Mouse (Mus musculus): ENCODE results near the gene Dffa. TPM values are rescaled to one million over a fixed set of nuclear protein-coding genes. Genes with fewer than 3 reads are reported as not detected.

Gene Dffa
- total and polyA plus RNA-seq, 3 experiments = 12.6 to 23.1 (median 12.7) TPM

DNA sequence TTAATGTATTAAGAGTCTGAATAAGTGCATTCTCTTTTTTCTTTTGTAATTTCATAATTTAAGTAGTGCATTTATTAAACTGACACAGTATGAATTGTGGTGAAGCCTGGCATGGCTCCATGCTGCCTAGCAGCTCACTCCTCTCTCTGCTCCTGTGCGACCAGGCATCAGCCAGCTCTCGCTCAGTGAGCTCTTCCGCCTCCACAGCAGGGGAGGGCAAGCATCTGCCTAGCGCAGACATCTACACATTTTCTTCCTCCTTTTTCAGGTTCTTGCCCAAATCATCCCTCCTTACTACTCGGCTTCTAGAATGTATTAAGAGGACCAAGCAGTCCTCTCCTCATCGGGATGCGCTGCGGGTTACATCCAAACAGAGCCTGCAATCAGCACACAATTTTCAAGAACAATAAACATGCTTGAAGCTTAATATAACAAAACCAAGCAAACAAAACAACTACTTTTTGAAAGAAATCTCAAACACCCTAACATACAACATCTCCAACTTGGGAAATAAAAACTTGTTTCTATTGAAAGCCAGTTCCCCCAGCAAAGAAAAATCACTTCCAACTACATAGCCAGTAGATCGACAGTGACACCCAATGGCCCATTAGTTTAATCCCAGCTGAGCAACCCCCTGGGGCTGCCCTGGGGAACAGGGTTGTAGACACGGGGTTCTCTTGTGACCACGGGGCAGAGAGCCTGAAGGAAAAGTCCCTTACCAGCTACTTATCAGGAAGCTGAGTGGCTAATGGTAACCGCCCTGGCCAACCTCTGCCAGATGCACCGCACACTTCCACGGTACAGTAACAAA is 43.1 kb upstream of the Dffa start:
- no peak overlapping the region for H3K4me3 ChIP-seq (ENCODE audit: low read depth, low read length)
- peaks cover 83% of the 10 kb centered on the region for H3K36me3 ChIP-seq (replicated peaks)
- ATAC-seq (ENCODE audit: extremely low read depth, insufficient number of reproducible peaks, low FRiP score, poor library complexity, severe bottlenecking) (no peak), DNase-seq (ENCODE audit: low spot score) (no peak)
- H3K4me1 ChIP-seq (ENCODE audit: insufficient read depth, low read depth, low read length) = no peaks in the 10 kb centered on the region
- H3K27me3 ChIP-seq (ENCODE audit: insufficient read depth, low read length) = no peaks in the 10 kb centered on the region
- TF ChIP-seq GATA2 (IDR thresholded peaks at IDR 0.05; ENCODE audit: borderline replicate concordance, low read depth, low read length) (no peak), POLR2AphosphoS5 (IDR thresholded peaks at IDR 0.05; ENCODE audit: insufficient replicate concordance, low read depth, low read length) (no peak), TAL1 (conservative IDR thresholded peaks at IDR 0.05; ENCODE audit: low read depth, low read length) (no peak), GATA1 (IDR thresholded peaks at IDR 0.05; ENCODE audit: borderline replicate concordance, low read length) (no peak), CTCF (IDR thresholded peaks at IDR 0.05; ENCODE audit: low read depth, low read length) (no peak)
- H3K9me3 ChIP-seq (replicated peaks) = no peaks in the 10 kb centered on the region

DNA sequence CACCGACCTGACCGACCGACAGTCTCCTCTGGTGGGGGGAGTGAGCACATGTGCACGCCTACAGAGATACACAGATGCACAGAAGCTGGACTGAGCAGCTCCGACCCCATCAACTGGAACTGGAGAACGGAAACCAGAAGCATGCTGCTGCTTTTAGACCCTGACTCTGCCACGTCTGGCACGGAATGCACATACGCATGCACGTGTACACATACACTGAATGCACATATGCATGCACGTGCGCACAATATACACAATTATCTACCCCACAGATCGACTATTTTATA is 42.6 kb upstream of the Dffa start:
- no peaks in the 10 kb centered on the region for H3K27me3 ChIP-seq (ENCODE audit: insufficient read depth, low read length)
- ATAC-seq (ENCODE audit: extremely low read depth, insufficient number of reproducible peaks, low FRiP score, poor library complexity, severe bottlenecking) = no peak
- no peak overlapping the region for H3K4me3 ChIP-seq (ENCODE audit: low read depth, low read length)
- peaks cover 82% of the 10 kb centered on the region for H3K36me3 ChIP-seq (replicated peaks)
- H3K9me3 ChIP-seq (replicated peaks) = no peaks in the 10 kb centered on the region
- TF ChIP-seq POLR2AphosphoS5 (IDR thresholded peaks at IDR 0.05; ENCODE audit: insufficient replicate concordance, low read depth, low read length) (no peak), GATA1 (IDR thresholded peaks at IDR 0.05; ENCODE audit: borderline replicate concordance, low read length) (no peak), GATA2 (IDR thresholded peaks at IDR 0.05; ENCODE audit: borderline replicate concordance, low read depth, low read length) (no peak), TAL1 (conservative IDR thresholded peaks at IDR 0.05; ENCODE audit: low read depth, low read length) (no peak), CTCF (IDR thresholded peaks at IDR 0.05; ENCODE audit: low read depth, low read length) (no peak)
- no peak for DNase-seq (ENCODE audit: low spot score)
- H3K4me1 ChIP-seq (ENCODE audit: insufficient read depth, low read depth, low read length) = peaks cover 3% of the 10 kb centered on the region

DNA sequence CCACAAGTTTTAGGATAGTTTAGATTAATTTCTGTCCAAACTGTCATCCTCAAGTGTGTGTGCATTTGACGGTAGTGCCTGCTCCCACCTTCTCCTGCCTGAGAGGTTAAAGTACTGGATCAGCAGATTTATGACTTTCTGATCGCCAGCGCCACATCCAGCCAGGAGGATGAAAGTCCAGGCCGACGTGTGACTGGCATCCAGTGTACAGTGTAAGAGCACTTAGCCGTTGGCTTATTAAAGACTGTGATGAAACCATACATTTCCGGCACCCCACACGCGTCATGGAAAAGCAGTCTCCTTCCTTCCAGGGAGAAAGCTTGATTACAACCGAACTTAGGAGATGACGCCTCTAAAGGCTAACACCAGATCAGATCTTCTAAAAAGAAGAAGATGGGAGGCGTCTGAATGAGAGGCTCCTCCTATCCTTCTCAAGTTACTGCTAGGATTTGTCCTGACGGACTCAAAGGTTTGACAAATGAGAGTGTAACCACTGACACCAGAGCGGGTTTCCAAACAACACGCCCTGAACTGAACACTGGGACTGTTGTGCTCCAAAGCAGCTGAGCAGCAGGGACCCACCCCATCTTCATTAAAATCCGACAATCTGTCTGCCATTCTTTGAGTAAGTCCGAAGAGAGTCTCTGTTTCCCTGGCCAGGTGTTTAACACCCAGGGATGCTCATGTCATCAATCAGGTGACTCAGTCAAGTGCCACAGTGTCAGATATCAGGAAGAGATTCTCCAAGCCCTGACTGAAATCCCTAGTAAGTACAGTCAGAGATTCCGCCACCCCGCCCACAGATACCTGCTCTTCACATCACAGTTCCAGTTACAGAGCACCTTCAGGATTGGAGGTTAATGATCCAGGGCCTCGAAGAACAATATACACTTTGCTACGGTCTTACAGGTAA is 41.3 kb upstream of the Dffa start:
- Histone ChIP-seq H3K27me3 (ENCODE audit: insufficient read depth, low read length) (no peaks in the 10 kb centered on the region), H3K4me3 (ENCODE audit: low read depth, low read length) (no peak overlapping the region), H3K9me3 (replicated peaks) (no peaks in the 10 kb centered on the region), H3K36me3 (replicated peaks) (peaks cover 83% of the 10 kb centered on the region), H3K4me1 (ENCODE audit: insufficient read depth, low read depth, low read length) (peaks cover 16% of the 10 kb centered on the region)
- TF ChIP-seq GATA1 (IDR thresholded peaks at IDR 0.05; ENCODE audit: borderline replicate concordance, low read length) = no peak
- ATAC-seq (ENCODE audit: extremely low read depth, insufficient number of reproducible peaks, low FRiP score, poor library complexity, severe bottlenecking) = no peak
- DNase-seq (ENCODE audit: low spot score) = no peak

DNA sequence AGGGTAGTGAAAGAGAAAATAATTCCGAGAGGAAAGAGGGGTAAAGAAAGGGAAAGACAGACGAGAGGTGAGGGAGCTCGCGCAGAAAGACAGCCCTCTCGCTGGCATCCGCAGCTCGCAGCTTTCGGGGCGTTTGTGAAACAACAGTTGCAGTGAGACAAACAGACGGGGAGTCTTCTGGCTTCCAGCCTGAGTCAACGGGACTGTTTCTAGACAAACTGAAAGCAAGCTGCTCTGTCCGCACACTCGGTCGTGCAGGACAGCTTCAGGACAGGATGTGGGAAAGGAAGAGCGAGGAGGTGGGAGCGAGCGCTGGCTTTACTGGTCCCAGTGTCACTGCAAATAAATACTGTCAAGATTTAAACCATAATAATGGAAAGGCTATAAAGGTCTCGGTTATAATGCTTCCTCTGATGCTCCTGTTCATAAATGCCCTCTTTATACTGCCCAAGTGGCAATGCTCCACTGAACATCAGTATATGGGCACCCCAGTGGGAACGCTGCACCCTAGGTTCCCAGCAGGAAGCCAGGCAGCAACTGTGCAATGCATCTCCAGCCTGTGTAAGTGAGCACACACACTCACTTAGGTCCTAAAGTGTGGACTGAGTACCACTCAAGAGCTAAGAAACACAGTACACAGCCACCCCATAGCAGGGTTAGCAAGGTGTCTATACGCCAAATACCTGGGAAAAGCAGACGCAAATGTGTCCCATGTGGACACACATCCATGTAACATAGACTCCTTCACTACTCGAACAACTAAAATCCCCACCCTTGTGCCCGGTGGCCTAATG is 39.7 kb upstream of the Dffa start:
- peaks cover 16% of the 10 kb centered on the region for H3K4me1 ChIP-seq (ENCODE audit: insufficient read depth, low read depth, low read length)
- no peak for DNase-seq (ENCODE audit: low spot score)
- no peak overlapping the region for H3K4me3 ChIP-seq (ENCODE audit: low read depth, low read length)
- TF ChIP-seq POLR2AphosphoS5 (IDR thresholded peaks at IDR 0.05; ENCODE audit: insufficient replicate concordance, low read depth, low read length) (no peak), TAL1 (conservative IDR thresholded peaks at IDR 0.05; ENCODE audit: low read depth, low read length) (no peak)
- H3K9me3 ChIP-seq (replicated peaks) = no peaks in the 10 kb centered on the region
- H3K27me3 ChIP-seq (ENCODE audit: insufficient read depth, low read length) = no peaks in the 10 kb centered on the region
- no peak for ATAC-seq (ENCODE audit: extremely low read depth, insufficient number of reproducible peaks, low FRiP score, poor library complexity, severe bottlenecking)
- H3K36me3 ChIP-seq (replicated peaks) = peaks cover 82% of the 10 kb centered on the region

DNA sequence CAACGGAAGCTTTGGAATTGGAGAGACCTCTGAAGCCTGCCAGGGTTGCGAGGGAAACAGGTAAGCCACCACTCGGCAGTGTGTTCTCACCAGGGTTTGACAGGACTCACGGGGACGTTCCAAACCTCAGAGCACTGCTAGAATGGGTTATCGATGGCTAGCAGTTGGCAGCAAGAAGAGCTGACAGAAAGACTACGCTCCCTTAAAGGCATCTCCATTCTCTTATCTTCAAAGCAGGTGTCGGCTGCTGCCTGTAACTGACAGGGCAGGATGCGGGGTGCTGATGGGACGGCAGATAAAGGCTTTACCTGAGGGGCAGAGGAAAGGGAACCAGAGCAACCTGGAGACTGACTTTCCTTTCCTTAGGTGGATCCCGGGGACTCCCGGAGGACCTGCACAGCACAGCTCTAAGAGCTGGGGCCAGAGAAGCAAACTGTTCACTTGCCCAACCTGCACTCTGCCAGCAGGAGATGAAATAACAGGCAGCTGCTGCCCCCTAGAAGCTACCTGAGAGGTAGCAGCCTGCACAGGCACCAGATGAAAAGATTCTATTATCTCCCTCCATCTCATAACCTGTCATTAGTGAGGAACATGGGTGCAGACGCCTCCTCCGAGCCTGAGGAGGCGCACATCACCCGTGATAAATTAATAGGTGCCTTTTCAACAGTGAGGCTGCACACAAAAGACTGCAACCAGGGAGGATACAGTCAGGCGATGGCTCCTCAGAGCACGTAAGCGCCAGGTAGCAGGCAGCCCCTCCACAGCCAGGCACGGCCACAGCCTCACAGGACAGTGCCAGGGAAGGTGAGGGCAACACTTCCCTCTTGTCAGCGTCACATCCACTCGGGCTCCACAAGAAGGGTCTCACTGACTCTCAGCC is 37.0 kb upstream of the Dffa start:
- Histone ChIP-seq H3K27me3 (ENCODE audit: insufficient read depth, low read length) (no peaks in the 10 kb centered on the region), H3K4me1 (ENCODE audit: insufficient read depth, low read depth, low read length) (peaks cover 16% of the 10 kb centered on the region), H3K36me3 (replicated peaks) (peaks cover 90% of the 10 kb centered on the region), H3K9me3 (replicated peaks) (no peaks in the 10 kb centered on the region), H3K4me3 (ENCODE audit: low read depth, low read length) (no peak overlapping the region)
- ATAC-seq (ENCODE audit: extremely low read depth, insufficient number of reproducible peaks, low FRiP score, poor library complexity, severe bottlenecking) (no peak; the same call in 1 of the 2 replicates), DNase-seq (ENCODE audit: low spot score) (peak; percentile 26)
- no peak for TF ChIP-seq POLR2AphosphoS5 (IDR thresholded peaks at IDR 0.05; ENCODE audit: insufficient replicate concordance, low read depth, low read length)
- no peak for TF ChIP-seq GATA2 (IDR thresholded peaks at IDR 0.05; ENCODE audit: borderline replicate concordance, low read depth, low read length)
- no peak for TF ChIP-seq GATA1 (IDR thresholded peaks at IDR 0.05; ENCODE audit: borderline replicate concordance, low read length)
- TF ChIP-seq CTCF (IDR thresholded peaks at IDR 0.05; ENCODE audit: low read depth, low read length) = no peak
- TF ChIP-seq TAL1 (conservative IDR thresholded peaks at IDR 0.05; ENCODE audit: low read depth, low read length) = no peak

Measured in G1E (cell line).